Mouse (Mus musculus): ENCODE results near the gene Wdr89. TPM values are rescaled to one million over a fixed set of nuclear protein-coding genes. Genes with fewer than 3 reads are reported as not detected.

The Wdr89 gene
- total RNA-seq, 4 experiments from 2014 or later: 4.8 to 5.9 (median 5.5) TPM

DNA sequence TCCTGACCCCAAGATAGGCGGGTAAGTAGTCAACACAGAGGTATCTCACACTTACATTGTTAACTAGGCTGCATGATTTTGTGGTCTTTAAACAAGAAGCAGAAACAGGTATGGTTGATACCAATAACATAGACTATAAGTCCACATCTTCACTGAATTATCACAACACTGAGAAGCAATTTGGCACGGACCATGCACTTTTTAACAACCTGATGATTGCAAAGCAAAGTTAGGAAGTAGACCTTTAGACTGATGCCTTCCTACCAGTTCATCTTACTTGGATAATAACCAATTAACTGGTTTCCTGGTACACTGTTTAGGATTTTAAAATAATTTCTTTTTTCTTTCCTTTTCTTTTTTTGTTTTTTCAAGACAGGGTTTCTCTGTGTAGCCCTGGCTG lies 1.1 kb downstream of the Wdr89 start:
- no peak for DNase-seq

DNA sequence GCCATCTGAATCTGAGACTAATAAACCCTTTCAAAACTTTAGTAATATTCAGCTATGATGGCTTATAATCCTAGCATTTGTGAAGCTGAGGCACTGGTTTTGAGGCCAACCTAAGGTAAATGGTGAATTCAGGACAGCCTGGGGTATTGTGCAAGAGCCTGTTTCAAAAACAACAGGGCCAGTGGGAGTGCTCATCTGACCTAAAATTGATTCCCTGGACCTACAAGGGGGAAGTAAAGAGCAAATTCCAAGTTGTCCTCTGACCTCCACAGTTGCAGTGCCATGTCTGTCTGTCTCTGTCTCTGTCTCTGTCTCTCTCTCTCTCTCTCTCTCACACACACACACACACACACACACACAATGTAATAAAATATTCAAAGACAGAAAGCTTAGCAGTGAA lies 2.4 kb downstream of the Wdr89 start:
- DNase-seq: no peak

DNA sequence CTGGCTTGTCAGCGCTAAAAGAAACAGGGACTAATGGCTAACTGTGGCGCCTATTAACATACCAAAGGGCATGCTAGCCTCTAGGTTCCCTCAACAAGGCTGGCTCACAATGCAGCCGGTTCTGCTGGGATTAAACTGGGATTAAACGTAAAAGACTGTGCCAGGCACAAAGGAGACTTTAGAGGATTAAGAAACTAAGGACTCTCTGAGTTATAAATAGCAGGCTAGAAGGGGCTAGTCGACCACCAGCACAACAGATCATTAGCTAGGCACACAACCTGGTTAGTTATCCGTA lies 4.9 kb downstream of the Wdr89 start:
- no peak for DNase-seq

DNA sequence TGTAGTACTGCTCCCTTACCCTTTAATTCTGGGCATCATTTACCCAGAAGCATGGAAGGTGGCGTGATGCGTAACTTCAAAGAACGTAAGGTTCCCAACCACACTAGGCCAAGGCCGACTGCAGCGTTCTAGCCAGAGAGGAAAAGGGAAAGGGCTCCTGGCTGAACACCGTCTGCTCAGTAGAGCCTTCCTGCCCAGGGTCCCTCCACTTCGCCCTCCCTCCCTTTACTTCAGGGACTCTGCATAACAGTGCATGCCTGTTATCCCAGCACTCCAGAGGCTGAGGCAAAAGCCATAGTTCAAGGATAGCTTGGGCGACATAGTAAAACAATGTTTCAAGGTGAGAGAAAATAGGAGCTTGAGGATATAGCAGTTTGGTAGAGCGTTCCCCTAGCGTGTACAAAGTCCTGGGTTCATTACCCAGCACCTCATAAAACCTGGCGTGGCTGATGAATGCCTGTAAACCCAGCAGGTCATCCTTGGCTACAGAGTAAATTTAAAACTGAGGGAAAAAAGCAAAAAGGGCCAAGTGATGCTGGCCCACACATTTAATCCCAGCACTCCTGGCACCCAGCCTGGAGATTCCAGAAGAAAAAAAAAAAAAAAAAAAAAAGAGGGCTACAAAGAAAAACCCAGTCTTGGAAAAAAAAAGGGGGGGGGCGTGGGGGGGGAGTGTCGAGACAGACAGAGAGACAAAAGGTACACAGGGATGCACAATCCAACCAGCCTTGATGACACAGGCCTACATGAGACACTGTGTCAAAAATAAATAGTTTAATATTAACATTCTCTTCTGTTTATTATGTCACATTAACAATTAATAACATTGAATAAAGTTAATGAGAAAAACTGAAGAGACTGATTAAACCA lies 5.5 kb downstream of the Wdr89 start:
- peak; percentile 34 for DNase-seq

DNA sequence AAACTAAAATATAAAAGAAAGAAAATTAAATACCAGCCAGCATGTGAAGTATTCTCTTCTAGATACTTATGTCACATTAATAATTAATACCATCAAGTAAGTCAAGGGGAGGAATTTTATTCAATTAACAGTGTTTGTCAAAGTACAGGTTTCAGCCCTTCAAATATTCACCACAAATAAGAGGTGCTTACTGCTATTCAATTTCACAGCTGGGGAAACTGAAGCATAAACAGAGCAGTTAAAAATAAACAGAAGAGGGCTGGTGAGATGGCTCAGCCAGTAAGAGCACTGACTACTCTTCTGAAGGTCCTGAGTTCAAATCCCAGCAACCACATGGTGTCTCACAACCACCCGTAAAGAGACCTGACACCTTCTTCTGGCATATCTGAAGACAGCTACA lies 7.0 kb downstream of the Wdr89 start:
- DNase-seq: no peak

DNA sequence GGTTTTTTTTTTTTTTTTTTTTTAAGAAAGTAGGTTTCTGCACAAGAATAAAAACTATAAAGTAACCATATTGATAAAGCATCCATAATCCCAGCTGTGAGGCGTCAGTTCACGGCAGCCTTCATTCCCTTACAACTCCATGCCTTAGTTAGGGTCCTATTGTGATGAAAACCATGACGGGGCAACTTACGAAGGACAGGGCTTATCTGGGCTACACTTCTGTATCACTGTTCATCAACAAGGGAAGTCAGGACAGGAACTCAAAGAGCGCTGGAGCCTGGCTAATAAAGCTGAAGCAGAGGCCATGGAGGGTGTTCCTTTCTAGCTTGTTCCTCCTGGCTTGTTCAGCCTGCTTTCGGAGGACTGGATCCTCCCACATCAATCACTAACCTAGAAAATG lies 10.9 kb downstream of the Wdr89 start:
- no peak for DNase-seq

DNA sequence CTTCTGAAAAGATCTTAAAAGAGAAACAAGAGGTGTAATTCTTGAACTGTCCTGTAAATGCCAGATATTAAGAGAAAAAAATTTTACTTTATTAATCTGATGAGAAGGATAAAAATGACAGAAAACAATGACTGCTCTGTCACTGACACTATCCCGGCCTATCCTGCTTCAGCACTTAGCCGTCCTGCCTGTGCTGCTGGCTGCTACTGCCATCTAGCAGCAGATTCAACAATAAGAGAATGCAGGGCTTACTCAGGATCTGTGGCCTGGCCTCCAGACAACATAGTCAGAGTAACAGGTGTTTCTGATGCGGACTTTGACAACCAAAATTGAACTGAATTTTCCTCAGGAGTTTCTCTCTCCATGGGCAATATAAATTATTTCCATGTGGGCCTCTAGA lies 12.8 kb downstream of the Wdr89 start:
- DNase-seq: no peak

DNA sequence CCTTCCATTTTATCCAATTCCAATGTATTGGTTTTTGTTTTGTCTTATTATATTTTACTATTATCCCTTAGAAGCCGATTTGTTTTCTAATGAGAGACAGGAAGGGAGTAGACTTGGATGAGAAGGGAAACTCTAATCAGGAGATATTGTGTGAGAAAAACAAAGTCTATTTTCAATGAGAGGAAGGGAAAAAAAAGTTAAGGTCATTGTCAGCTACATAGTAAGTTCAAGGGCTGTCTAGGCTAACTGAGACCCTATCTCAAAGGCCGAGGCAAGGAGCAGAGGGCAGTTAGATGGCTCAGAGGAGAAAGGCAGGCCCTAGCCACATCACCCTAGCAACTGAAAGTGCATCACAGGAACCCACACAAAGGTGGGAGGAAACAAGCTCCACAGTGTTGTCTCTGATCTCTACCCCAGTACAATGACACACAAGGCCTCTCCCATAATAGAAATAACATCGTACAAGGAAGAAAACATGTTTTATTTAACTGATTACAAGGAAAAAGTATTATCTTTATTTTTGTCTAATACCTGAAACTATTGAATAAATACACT lies 15.0 kb downstream of the Wdr89 start:
- no peak for DNase-seq

DNA sequence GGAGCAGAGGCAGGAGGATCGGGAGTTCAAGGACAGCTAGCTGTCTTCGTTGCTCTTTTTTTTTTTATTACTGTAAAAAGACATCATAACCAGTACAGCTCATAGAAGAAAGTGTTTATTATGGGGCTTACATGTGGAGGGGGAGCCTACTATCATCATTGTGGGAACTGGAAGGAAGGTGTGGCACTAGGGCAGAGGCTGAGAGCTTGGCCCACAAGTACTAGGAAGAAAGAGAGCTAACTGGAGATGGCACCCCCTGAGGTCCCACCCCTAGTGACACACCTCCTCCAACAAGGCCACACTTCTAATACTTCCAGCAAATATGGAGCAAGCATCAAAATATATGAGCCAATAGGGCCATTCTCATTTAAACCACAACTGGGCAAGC lies 19.6 kb downstream of the Wdr89 start:
- no peak for DNase-seq

DNA sequence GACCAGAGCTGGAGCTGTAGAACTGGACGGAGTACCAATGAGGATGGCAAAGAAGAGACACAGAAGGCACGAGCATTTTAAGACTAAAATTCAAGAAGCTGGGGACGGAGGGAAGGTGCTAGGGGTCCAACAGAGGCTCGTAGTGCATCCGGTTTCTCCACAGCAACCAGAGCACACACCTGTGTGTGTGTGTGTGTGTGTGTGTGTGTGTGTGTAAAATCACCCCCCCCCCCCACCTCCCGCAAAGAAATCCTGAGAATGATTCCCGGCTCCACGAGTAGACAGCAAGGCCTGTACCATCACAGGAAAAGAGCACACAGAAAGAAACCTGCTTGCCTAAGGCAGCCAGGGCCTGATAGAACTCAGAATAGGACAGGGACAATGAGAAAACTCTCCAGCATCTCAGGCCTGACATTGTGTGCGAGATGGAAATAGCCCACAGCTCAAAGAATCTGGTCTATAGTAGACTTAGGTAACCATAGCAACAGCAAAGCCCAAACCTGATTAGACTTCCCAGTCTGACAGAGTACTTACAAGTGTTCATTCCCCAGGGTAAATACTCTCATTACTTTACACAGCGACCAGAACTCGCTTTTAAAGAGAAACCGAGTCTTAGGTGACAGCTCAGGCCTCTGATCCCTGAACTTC lies 20.2 kb downstream of the Wdr89 start:
- no peak for DNase-seq

DNA sequence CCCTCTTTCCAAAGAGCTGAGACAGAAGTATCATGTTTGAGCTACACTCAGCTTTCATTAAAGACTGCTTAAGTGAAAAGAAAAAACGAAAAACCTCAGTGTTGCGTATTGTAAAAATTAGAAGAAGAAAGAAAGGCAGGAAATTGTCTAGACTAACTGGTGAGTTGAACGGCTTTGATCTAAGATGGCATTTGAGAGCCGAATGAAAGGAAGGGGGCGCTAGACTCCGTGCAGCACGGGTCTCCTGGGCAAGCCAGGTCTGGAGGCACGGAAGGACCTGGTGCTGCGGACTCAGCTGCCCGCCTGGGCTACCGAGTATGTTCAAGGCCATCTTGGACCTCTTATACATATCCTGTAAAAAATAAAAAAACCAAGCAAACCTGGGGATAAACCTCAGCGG lies 21.1 kb downstream of the Wdr89 start:
- no peak for DNase-seq

DNA sequence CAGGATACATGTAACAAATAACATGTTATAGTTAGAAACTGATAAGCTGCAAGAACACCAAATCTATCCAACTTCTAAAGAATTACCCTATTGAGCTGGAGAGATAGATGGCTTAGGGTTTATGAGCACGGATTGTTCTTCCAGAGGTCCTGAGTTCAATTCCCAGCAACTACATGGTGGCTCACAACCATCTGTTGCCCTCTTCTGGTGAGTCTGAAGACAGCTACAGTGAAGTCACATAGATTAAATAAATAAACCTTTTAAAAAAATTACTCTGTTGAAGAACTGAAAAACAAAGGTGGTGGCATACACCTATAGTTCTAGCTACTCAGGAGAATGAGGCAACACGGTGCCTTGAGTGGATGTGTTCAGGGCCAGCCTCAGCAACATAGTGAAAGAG lies 21.7 kb downstream of the Wdr89 start:
- DNase-seq: no peak

DNA sequence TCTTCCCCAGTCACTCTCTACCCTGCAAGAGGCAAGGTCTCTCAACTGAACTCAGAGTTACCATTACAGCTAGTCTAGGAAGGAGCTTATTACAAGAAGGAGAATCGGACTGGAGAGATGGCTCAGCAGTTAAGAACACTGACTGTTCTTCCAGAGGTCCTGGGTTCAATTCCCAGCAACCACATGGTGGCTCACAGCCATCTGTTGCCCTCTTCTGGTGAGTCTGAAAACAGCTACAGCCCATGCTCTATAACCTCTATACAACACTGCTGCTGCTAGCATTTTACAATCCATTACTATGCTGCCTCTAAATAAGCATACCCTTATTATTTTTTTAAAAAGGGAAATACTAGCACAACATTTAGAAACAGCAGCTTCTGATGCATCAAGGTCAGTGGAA lies 23.6 kb downstream of the Wdr89 start:
- no peak for DNase-seq

DNA sequence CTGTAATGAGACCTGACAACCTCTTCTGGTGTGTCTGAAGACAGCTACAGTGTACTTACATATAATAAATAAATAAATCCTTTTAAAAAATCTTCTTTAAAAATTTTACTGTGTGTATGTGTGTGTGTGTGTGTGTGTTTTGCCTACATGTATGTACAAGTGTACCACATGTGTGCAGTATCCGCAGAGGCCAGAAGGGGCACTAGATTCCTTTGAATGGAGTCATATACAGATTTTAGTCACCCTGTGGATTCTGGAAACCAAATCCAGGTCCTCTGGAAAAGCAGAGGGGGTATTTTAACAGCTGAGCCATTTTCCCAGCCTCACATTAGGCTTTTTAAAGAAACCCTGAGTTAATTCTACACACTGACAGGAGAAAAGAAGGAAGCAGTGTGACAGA lies 27.6 kb downstream of the Wdr89 start:
- no peak for DNase-seq

DNA sequence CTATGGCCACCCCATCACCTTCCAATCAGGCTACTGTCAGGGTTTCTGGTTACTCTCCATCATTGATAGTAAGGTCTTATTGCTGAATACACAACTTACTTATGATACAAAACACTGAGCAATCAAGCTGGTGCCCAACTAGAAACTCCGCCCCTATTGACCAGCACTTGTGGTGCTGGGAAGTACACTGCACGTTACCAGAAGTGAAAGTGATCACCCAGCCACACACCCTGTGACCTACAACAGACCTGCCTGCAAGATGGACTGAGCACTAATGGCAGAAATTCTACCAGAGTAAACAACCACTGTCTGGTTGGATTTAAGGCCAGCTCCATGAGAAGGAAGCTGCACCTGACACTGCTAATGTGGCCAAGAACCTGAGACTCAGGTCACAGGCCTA lies 31.0 kb downstream of the Wdr89 start:
- DNase-seq: no peak

DNA sequence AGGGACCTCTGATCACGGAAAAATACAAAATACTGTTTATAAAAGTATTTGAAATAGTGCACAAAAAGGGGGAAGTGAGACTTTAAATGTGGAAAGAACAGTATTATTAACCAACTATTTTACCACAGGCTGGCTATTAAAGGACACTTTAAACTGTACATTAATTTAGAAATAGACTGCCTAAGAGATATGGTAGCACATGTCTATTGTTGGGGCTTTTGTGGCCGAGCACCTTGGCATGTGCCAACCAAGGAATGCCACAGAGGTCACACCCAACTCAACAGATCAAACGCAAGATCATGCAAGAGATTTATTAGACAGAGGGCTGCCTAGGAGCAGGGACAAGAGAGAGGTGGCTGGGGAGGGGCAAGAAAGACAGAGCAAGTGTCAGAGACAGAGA lies 32.2 kb downstream of the Wdr89 start:
- no peak for DNase-seq

DNA sequence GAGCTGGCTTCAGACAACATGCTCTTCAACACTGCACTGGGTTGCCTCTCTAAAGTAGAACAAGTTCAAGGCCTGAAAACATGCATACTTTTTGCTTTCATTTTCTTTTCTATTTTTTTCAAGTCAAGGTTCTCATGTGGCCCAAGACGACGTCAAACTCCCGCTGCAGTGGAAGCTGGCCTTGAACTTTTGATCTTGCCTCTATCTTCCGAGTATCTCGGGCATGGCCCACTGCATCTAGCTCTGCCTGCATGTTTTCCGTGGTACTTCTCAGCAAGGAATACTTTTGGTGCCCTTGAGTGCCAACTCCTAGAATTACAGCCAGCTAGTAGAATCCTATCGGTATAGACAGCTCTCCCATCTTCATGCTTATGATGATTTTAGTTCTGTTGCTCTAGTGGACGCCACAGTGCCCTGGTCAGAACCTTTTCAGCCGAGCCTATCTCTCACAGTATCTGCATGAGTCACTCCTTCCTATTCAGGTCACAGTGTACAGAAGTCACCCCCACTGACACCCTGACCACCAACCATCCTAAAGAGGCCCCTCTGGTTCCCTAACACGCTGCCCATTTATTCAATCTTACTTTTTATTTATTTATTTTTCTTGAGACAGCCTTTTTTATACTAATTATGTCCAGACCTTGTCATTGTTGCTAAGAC lies 33.4 kb downstream of the Wdr89 start:
- peak; percentile 52 for DNase-seq

DNA sequence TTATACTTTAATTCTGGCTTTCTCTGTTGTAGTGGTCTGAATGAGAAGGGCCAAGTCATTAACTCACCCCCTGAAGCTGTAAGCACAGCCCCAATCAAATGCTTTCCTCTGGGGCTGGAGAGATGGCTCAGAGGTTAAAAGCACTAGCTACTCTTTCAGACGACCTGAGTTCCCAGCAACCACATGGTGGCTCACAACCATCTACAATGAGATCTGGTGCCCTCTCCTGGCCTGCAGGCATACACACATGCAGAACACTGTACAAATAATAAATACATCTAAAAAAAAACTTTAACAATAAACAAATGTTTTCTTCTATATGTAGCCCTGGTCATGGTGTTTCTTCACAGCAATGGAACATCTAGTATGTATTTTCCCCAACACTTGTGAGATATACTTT lies 39.7 kb downstream of the Wdr89 start:
- no peak for DNase-seq

DNA sequence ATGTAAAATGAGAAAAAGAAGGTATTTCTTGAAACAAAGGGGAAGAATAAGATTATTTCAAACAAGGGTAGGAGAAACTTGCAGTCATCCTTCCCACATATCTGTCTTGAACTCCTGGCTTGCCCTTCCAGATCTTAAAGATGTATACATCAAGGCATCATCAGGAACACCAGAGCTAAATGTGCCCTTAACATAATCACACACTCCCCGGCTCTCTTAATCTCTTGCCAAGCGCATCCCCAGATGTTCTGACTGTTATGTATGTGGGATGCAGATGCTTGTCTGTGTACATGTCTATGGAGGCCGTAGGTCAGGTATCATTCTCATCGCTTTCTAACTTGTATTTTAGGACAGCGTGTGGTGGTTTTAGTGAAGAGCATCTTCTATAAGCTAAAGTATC lies 46.0 kb downstream of the Wdr89 start:
- DNase-seq: no peak

DNA sequence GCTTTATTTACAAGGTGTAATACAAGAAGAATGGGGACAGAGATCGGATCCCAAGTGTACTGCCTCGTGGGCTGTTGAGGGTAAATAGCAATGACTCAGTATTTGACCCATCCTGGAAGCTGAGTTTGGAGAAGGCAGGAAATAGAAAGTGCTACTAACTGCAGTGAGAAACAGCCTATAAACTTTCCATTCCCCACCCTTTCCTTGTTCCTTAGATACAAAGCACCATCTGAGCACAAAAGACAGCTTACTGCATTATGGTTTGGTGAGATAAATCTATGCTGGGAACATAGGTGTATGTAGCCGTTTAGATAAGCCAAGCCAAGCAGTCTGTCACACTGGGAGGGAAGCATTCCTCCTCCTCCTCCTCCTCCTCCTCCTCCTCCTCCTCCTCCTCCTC lies 46.5 kb downstream of the Wdr89 start:
- no peak for DNase-seq

DNA sequence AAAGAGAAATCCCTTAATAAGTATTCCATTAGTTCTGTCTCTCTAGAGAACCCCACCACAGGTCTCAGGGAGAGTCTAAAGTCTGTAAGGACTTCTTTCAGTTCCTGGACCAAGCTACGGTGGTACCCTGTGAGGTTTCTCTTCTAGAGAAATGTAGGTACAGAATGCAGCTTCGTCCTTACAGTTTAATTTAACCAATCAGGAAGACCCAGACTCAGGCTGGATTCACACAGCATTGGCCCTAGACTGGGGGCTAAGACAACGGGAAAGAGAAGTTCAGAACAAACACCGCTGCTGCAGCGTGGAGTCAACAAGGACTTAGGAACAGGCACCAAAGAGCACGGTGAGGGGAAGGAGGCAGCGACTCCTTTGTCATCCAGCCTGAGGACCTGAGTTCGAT lies 52.5 kb downstream of the Wdr89 start:
- no peak for DNase-seq

DNA sequence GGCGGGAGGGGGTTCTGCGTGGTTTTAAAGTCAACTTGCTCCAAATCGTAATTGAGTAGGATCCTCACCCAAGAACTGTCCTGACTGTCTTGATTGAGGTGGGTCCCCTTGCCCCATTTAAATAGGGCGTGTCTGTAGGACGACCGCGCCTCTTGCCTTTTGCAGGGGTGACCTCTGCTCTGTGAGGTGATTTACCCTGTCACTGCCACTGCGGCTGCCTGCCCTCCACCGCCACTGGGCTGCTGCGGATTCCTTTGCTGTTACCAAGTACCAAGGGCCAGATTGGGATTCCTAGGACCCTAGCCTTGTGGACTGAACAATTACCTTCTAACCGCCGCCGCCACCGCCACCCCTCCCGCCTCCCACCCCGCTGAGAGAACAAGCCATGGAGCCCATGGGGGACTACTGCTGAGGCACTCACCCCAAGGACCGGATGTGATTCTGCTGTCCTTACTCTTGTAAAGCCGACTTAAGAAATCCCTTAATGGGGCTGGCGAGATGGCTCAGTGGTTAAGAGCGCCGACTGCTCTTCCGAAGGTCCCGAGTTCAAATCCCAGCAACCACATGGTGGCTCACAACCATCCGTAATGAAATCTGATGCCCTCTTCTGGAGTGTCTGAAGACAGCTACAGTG lies 53.1 kb downstream of the Wdr89 start:
- no peak for DNase-seq

DNA sequence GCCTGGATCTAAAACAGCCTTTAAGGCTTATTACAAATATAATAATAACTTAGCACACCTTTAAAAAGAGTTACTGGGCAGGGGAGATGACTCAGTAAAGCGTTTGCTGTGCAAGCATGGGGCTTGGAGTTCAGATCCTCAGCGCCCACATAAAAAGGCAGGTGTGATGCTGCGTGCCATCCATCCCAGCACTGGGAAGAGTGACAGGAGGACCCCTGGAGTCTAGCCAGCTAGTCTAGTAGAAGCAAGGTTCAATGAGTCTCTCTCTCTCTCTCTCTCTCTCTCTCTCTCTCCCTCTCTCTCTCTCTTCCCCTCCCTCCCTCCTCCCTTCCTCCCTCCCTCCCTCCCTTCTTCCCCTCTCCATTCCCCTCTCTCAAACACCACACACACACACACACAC lies 53.8 kb downstream of the Wdr89 start:
- DNase-seq: no peak

Measured in adrenal gland, adult 8-10 months (tissue).